Mouse (Mus musculus) urinary bladder, postnatal 10 days (tissue): ENCODE results near the gene Snx22.
A peak's percentile ranks its signal among the peaks of the same experiment; 100 is the strongest.

ENCODE experiments used
- DNase-seq: peaks from one replicate; pipeline ENCODE4 v3.0.0; 2022; ENCODE audit warnings: low spot score

Snx22 gene

DNA sequence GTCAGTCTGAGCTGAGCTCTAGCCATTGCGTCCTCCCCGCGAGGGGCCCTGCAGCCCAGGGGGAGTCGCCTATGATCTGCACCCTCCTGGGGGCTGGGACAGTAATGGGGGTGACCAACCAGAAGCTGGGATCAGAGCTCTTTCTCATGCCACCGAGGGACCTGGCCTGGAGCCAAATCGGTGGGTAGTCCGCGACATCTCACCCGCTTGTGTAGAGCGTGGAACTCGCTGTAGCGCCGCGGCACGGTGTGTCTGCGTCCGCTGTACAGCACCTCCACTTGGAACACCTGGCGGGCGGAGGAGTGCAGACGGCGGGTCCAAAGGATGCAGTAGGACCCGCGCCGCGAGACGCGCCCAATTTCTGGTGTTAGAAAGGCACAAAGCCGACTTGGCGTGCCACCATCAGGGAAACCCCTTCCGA is 538 bp downstream of the Snx22 start:
- DNase-seq, result no peak

DNA sequence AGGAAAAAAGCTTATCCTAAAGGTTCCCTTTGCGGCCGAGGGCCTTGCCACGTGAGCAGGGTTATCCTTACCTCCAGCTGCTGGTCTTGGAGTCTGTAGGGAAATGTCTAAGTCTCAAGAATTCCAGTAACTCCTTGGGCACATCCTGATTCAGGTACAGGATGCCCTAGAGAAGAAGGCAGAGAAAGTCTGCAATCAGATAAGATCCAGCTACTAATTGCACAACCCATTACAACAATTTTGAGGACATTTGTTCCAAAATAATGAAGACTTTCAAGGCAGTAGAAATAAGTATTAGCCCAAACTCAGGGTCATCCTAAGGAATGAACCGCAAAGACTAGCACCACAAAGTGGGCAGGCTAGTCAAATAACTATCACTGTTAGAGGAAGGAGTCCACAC is 1.5 kb downstream of the Snx22 start:
- DNase-seq, result no peak

DNA sequence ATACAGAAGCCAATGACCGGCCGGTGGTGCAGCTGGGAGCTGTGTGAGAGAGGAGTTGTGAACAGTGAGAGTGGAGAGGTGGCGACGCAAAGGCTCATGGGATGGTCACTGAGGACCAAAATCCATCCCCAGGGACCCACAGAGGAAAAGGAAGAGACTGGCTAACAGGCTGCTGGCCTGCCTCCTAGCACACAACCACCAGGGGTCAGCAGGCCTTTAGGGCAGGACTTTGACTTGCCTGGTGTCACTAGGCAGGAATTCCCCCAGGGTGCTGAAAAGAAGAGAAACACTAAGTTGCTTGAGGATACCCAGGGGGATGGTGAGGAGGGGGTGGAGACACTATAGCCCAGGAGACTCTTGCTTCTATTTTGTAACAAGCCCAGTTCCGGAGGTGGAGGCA is 2.0 kb downstream of the Snx22 start:
- no peak for DNase-seq

DNA sequence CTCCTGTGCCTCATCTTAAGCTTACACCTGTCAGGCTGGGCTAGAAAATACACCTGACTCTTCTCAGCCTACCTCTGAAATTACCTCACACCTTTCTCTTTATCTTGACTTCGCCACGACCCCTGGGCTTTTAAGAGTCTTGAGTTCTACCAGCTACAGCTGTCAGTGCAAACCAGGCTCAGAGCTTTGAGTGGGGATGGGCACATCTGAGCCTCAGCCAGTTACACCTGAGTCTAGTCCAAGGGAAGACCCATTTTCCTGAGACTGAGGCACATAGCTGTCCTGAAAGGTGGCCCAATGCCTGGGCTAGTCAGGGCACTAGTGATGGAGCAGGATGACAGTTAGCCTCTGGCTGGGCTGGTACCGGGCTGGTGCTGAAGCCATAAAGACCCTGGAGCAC is 2.7 kb downstream of the Snx22 start:
- DNase-seq, result no peak

DNA sequence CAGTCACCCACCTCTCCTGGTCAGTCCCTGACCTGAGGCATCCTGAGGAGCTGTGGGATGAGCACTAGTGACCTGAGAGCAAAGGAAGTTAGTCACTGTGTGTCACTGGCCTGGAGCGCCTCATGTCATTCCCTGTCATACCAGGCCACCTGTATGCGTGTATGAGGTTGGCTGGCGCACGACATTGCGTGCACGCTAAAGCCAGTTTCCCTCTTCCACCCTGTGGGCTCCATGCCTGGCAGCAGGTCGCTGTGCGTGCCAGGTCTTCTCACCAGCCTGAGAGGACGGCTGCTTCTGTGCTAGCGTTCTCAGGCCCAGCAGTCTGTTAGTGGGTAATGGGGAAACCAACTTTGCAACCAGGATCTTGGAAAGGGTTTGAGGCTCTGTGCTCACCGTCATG is 5.2 kb downstream of the Snx22 start:
- DNase-seq, result no peak

DNA sequence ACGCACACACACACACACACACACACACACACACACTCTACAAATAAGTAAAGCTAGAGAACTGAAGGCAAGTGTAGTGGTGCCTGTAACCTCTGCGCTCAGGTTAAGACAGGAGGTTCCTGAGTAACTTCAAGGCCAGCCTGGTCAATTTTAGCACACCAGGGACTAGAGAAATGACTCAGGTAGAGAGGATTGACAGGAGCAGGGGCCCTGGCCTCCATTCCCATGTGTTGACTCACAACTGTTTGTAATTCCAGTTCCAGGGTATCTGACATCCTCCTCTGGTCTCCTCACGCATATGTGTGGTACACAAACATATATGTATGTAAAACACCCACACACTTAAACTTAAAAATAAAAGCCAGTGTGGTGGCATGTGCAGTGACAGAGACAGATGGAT is 6.1 kb downstream of the Snx22 start:
- DNase-seq, result no peak

DNA sequence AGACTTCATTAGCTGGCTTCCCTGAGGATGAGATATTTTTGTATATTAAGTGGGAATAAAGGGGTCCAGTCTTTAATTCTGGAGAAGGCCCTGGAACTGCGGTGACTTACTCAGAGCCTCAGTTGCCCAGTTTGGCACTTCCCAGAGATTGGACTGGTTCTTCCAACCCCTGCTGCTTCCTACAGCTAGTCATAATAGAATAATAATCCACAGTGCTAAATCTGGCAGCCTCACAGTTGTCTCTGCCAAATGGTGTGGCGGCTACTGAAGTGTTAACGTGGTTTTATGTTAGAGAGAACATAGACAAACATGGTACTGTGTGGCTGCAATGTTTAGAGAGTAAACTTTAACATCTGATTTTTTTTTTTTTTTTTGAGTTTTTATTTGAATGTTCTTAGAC is 7.9 kb downstream of the Snx22 start:
- DNase-seq, result no peak

DNA sequence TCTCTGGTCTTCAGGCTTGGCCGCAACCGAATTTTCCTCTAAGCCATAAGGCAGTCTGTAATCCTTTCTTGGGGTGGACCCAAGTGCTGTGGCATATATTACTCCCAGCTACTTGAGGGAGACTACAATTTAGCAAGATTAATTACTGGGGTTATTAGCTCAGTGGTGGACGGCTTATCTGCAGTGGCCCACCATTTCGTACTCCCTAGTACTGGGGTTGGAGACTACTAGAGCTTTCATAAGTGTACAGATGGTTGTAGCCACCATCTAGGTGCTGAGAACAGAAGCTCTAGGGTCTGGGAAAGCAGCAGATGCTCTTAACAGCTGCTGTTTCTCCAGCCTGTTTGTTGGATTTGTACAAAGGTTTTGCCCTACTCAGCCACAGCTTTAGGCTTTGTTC is 8.5 kb downstream of the Snx22 start:
- no peak for DNase-seq

DNA sequence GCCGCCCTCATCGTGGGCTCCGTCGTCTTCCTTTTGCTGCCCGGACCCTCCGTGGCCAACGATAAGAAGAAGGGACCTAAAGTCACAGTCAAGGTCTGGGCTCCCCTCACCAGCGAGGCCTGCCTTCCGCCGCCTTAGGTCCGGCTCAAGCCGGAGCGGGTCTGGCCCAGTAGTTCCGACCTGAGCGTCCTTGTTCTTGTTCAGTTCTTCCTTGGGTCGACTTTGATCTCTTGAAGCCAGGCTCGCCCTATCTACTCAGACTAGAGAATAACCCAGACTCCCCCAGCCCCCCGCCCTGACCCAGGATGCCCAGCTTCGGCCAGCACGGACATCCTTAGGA is 9.2 kb downstream of the Snx22 start:
- no peak for DNase-seq

DNA sequence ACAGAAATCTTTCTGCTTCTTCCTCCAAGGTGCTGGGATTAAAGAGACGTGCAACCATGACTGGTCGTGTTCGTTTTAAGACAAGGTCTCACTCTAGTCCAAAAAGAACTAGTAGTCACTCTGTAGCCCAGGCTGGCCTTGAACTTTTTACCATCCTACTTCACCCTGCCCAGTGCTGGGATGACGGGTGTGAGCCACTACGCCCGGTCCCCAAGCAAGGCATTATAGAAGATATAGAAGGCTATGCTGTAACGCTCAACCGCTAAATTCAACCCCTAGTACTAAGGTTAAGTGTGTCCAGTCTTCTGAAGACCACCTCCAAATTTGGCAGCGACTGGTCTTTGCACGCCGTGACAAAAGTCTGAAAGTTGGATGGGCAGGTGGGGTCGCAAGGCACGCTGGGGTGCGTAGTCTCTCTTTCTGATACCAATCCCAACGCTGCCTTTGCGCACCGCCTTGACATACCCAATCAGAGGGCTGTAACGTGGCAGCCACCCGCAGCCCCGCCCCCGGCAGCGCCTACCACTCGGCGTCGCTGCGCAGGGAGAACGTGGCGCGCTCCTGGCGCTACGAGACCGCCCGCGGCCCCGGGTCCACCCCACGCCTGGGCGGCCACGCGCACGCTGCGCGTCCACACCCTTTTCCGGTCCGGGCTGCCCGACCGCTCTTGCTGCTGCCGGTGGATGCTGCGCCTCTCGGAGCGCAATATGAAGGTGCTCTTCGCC is 9.8 kb downstream of the Snx22 start, which contains the start of gene Ppib:
Gene Ppib, plus strand, starts transcription at position 640 of the 725 bp plus-strand sequence.
- peak; percentile 84 for DNase-seq

DNA sequence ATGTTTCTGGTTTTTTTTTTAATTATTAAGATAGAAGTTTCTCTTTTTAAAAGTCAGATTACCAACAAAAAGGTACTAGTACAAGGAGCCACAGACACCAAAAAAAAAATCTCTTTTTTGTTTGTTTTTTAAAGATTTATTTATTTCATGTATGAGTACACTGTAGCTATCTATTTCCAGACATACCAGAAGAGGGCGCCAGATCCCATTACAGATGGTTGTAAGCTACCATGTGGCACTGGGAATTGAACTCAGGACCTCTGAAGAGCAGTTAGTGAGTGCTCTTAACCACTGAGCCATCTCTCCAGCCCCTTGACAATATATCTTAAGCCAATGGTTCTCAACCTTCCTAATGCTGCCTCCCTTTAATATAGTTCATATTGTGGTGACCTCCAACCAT is 15.9 kb downstream of the Snx22 start:
- DNase-seq, result no peak

DNA sequence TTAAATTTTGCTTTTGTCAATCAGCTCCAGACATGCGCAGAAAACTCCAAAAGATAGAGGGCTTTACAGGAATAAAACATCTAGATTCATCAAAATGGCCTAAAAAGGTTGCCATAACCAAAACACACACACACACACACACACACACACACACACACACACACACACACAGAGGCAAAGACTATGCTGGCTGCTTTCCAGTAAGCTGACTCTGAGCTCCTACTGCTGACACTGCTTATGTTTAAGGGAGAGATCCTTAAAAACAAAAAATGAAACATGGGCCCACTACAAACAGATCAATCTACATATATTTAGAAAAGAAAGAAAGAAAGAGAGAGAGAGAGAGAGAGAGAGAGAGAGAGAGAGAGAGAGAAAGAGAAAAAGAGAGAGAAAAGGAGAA is 16.8 kb downstream of the Snx22 start:
- no peak for DNase-seq

DNA sequence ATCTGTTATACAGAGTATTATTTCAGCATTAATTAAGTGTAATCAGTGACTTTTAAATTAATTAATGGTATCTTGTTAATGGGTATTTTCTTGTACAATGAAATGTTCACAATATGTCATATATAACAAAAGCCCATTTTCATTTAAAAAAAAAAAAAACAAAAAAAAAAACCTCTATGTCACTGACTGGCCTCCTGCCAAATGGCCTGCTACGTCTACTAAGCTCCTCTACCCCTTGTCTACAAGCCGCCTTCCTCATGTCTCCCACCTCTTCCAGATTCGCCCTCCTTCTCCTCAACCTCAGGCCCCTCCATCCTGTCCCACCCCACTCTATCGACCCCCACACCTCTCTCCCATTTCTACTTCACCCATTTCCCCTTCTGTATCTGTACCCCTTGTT is 18.0 kb downstream of the Snx22 start:
- no peak for DNase-seq

DNA sequence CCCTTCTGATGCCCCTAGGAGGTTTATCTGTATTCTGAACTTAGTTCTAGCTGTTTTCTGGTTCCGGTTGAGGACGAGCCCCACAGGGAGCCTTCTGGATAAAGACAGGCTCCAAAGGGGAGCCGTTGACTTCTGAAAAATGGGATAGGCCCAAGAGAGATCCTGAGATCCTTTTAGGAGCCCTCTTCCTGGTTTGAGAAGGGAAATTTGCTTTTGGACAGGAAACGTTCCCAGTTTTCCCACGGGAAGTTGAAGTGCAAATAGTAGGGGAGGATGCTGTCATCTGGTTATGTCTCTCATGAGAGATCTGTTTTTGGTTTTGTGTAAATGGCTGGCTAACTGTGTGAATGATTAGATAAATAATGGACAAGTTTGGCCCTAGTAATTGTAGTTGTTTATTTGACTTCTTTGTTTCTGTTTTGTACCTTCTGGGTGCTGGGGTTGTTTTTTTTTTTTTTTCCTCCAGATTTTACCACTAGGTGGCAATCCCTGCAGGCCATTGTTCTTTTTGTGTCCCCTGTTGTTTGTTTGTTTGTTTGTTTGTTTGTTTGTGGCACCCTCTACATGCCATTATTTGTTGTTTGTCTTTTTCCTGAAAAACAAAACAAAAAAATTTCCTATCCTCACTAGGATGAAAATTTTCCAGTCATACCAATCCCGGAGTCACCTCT is 19.5 kb downstream of the Snx22 start:
- DNase-seq, result no peak

DNA sequence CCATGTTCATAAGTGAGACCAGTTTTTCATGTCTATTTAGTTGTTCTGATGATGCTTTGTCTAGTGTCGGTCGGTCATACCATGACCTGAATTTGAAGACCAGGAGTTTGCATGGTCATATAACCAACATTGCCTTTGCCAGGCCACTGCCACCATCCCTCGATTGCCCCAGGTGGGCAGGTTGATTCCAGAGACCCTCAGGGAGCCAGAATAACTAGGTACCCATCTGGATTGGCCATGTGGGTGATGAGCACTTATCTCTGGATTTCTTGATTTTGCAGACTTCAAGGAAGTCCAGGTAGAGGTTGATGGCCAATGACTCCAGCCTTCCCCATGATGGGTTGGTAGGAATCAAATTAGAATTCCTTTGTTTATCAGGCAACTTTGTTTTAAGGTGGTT is 26.3 kb downstream of the Snx22 start:
- no peak for DNase-seq

DNA sequence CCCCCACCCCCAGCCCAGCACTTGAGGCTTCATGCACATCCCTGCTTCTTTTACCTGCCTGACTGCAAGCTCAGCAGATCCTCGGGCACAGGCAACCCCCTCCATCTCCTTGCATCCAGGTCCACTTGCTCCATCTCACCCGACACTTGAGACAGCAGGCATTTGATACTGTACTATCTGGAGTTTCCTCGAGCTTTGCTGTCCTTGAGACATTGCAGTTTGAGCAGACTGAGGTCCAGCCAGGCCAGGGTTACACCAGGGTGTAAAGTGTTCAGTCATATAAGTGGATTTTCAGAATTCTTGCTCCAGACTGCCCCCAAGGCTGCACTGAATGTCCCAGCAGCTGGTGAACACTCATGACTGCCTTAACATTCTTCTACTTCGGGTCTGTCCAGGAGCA is 27.2 kb downstream of the Snx22 start:
- no peak for DNase-seq

DNA sequence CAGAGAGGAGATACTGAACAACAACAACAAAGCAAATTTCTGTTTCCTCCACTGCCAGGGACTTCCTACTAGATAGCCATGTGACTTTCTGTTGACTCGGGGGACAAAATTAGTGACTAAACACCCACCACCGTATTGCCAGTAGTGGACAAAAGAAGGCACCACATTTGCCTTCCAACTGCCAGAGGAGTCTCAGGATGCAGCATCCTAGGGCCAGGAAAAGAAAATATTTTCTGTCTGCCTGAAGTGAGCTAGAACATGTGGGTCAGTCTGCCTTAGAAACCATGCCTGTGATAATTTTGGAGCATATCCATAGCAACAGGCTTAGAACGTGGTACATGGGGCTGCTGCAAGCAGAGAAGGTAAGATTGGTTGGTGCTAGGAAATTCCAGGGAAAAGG is 28.7 kb downstream of the Snx22 start:
- DNase-seq, result no peak

DNA sequence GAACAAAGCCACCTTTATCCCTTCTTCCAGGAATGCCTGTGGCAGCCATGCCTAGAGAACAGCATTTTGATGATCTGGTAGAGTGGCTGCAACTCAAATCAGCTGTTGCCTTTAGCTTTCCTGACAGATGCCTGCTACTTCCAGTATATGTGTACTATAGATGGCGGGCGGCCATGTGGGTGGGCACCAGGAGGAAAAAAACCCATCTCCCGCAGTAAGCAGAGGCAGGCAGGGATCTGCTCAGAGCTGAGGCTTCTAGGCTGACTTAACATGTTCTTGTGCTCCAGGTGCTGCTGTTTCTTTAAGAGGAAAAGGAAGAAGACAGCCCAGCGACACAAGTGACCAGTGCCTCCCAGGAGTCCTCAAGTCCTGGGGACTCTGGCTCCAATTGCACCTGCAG is 30.2 kb downstream of the Snx22 start:
- no peak for DNase-seq

DNA sequence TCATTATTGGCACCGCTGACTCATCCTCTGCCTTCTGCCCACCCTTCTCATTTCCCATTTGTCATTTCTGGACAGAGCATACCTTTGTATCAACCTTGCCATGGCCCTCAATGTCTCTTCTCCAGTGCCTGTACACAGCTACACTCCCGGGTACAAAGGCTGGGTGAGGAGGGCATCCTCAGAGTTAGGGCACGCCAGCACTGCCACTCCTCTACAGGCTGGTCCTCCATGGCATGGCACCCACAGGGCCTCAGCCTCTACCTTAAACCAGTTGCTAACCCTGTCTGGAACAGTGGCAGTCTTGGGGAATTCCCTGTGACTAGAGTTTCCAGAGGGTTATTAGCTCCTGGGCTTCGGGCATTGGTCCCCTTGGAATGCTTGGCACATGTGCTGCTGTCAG is 30.9 kb downstream of the Snx22 start:
- no peak for DNase-seq

DNA sequence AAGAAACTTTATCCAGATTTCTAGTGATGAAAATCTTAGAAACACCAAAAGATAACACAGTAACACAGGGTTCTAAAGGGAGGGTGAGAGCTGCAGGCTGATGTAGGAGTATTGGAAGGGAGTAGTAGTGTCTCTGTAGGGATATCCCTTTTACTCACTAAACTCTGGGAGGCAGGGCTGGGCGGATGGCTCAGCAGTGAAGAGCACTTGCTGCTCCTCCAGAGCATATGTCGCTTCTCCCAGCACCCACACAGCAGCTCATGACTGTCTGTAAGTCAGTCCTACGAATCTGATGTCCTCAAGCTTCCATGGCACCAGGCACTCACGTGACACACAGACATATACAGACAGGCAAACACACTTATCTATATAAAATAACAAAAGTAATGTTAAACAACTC is 31.4 kb downstream of the Snx22 start:
- DNase-seq, result no peak

DNA sequence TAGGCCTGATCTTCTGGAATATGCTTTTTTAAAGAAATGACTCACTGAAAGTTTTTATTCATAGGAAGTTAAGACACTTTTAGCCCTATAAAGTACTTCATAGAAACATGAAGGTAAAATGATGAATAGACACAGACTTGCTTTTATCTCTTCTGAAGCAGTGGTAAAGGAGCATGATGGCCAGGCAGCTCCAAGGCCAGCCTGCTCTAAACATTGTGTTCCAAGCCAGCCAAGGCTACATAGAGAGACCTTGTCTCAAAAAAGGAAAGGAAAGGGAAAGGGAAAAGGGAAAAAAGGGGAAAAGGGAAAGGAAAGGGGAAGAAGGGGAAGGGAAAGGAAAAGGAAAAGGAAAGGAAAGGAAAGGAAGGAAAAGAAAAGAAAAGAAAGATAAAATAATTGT is 48.9 kb downstream of the Snx22 start:
- no peak for DNase-seq
